Mouse (Mus musculus): ENCODE measurements around the gene Gm17409. TPM values are rescaled to one million over a fixed set of nuclear protein-coding genes. Genes with fewer than 3 reads are reported as not detected.

Gm17409 gene
- polyA plus RNA-seq, 1 experiment from 2014 or later: not detected

DNA sequence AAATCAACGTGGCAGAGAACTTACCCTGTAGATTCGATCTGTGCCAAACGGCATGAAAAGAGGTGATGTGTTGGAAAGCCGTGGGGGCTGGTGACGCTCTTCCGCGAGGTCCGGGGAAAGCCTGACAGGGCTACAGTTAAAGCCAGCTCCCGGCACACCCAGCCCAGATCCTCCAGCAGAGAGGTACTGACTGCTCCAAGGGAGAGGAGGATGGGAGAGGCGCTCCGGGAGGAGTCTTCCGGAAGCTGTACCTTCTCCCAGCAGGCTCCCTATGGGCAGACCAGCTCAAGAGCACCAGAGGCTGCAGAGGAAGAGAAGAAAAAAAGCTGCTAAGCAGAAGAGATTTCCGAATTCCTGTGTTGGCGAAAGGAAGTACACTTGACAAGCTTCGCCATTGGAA lies 46.1 kb downstream of the Gm17409 start:
- Histone ChIP-seq H3K4me1 (peaks cover 23% of the 10 kb centered on the region; the same call in 1 of the 2 replicates), H3K27ac (peak overlapping the region; percentile 54; the same call in 1 of the 2 replicates), H3K4me2 (peak overlapping the region; percentile 32; the same call in 1 of the 2 replicates), H3K9me3 (replicated peaks) (no peaks in the 10 kb centered on the region), H3K4me3 (no peak overlapping the region), H3K27me3 (replicated peaks) (no peaks in the 10 kb centered on the region), H3K36me3 (no peaks in the 10 kb centered on the region), H3K9ac (no peak overlapping the region)
- 24% methylated on average over 15 of the region's 15 CpGs for WGBS (ENCODE audit: insufficient replicate concordance)
- no peak for ATAC-seq

DNA sequence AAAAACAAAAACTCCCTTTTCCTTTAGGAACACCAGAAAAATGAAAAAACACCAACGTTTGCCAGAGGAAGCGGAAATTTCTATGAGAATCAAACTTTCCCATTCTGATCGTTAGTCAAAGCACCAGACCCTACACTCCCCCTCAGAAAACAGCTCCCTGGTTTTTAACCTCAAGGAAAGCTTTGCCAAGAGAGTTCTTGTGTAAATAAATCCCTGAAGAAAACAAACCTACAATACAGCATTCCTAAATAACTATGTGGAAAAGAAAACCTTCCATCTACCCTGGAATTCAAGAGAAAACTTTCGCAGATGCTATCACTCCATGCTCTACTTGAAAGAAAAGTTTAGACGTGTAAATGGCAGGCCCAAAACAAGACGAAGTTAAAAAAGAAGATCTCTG lies 47.0 kb downstream of the Gm17409 start:
- H3K27ac ChIP-seq: 0 out of 2 replicates have a peak overlapping the region, but pooled peaks have one; percentile 54
- H3K27me3 ChIP-seq (replicated peaks): no peaks in the 10 kb centered on the region
- H3K9ac ChIP-seq: no peak overlapping the region
- H3K4me2 ChIP-seq: no peak overlapping the region
- H3K4me3 ChIP-seq: no peak overlapping the region
- peaks cover 23% of the 10 kb centered on the region; the same call in 1 of the 2 replicates for H3K4me1 ChIP-seq
- WGBS (ENCODE audit: insufficient replicate concordance): 54% methylated on average over 6 of the region's 6 CpGs
- H3K9me3 ChIP-seq (replicated peaks): no peaks in the 10 kb centered on the region
- H3K36me3 ChIP-seq: no peaks in the 10 kb centered on the region
- no peak for ATAC-seq

DNA sequence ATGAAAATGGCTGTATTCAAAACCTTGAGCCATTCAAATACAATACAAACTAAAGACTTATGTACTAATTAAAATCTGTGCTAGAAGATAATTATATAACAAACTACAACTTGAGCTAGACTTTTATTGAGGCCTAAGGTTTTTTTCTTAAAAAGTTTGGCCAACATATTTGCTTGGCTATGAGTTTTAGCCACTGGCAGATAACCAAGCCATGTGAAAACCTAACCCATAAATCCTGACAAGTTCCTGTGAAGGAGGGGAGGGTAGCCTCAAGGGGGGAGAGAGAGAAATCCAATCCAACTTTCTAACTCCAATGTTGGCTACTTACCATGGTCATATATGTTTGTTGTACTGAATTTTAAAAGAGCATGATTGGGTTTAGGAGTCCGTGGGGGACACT lies 48.6 kb downstream of the Gm17409 start:
- H3K27me3 ChIP-seq (replicated peaks): no peaks in the 10 kb centered on the region
- no peak for ATAC-seq
- no peak overlapping the region for H3K27ac ChIP-seq
- peaks cover 23% of the 10 kb centered on the region; the same call in 1 of the 2 replicates for H3K4me1 ChIP-seq
- 78% methylated on average over 1 of the region's 1 CpGs for WGBS (ENCODE audit: insufficient replicate concordance)
- H3K9me3 ChIP-seq (replicated peaks): no peaks in the 10 kb centered on the region
- H3K36me3 ChIP-seq: no peaks in the 10 kb centered on the region
- H3K4me2 ChIP-seq: no peak overlapping the region
- no peak overlapping the region for H3K4me3 ChIP-seq
- H3K9ac ChIP-seq: no peak overlapping the region

Other genes with a start within 250 kb of the Gm17409 start
- gene Acvr1c, start 112.2 kb upstream of the Gm17409 start, polyA plus RNA-seq (2016; fragmentation: Nextera tagmentation; extraction: Ambion mirVana): 0.02 and 0.05 TPM in 2 replicates
- 3.4 and 3.8 TPM in 2 replicates for gene Acvr1, start 97.0 kb downstream of the Gm17409 start, polyA plus RNA-seq (2016; fragmentation: Nextera tagmentation; extraction: Ambion mirVana)
- 1.8 and 2.6 TPM in 2 replicates for gene Upp2, start 97.2 kb downstream of the Gm17409 start, polyA plus RNA-seq (2016; fragmentation: Nextera tagmentation; extraction: Ambion mirVana)